Mouse (Mus musculus) CH12.LX (cell line): ENCODE results near the gene Serpinb6c. TPM values are rescaled to one million over a fixed set of nuclear protein-coding genes. Genes with fewer than 3 reads are reported as not detected.

Experiments used
- DNase-seq: peaks from one replicate; pipeline ENCODE4 v3.0.0-alpha.2; 2013; ENCODE audit errors: extremely low read depth
- H3K27ac ChIP-seq: 2 replicates; pipeline ENCODE4 v1.5.1; 2012; ENCODE audit warnings: low read depth, mild to moderate bottlenecking, control low read depth, moderate library complexity; ENCODE audit not compliant: insufficient read depth
- H3K27me3 ChIP-seq: replicated peaks from 2 replicates; pipeline ENCODE3; 2012; ENCODE audit warnings: inconsistent platforms
- H3K36me3 ChIP-seq, 2 experiments: replicated peaks in 1 of 2; 2 replicates each; pipeline versions ENCODE3 to v1.6.1; 2012; ENCODE audit warnings: inconsistent platforms in 1 of 2, low read length in 1 of 2, mild to moderate bottlenecking in 1 of 2, mixed read lengths in 1 of 2, moderate library complexity in 1 of 2; ENCODE audit not compliant: control insufficient read depth in 1 of 2, insufficient read depth in 1 of 2
- H3K4me1 ChIP-seq, 2 experiments: 2 replicates each; pipeline ENCODE4 v1.6.1; 2012; ENCODE audit warnings: inconsistent platforms in 1 of 2, moderate library complexity in 1 of 2; ENCODE audit not compliant: insufficient read depth in 2 of 2, control insufficient read depth in 1 of 2
- H3K4me2 ChIP-seq: 2 replicates; pipeline ENCODE4 v1.6.1; 2012; ENCODE audit warnings: low read depth, mild to moderate bottlenecking, control low read depth; ENCODE audit not compliant: poor library complexity, insufficient read depth, severe bottlenecking
- H3K4me3 ChIP-seq, 3 experiments: fragments of 150-350 bp in 1 of 3; sonication (generic) in 1 of 3; replicated peaks in 1 of 3; 2 replicates each; pipeline versions ENCODE3 to v1.5.1; 2011 to 2012; ENCODE audit warnings: low read depth in 2 of 3, low read length in 2 of 3, mild to moderate bottlenecking in 2 of 3, moderate library complexity in 2 of 3, control low read depth in 1 of 3, improper control_type of control experiment in 1 of 3, inconsistent platforms in 1 of 3, mixed read lengths in 1 of 3; ENCODE audit not compliant: poor library complexity in 1 of 3
- H3K79me2 ChIP-seq: replicated peaks from 2 replicates; pipeline ENCODE4 v1.6.1; 2012; ENCODE audit warnings: mild to moderate bottlenecking, moderate library complexity; ENCODE audit not compliant: control insufficient read depth, poor library complexity, insufficient read depth, severe bottlenecking; ENCODE audit errors: extremely low read depth
- H3K9ac ChIP-seq: 2 replicates; pipeline ENCODE4 v1.6.1; 2012; ENCODE audit warnings: low read depth, mild to moderate bottlenecking, control low read depth, moderate library complexity; ENCODE audit not compliant: insufficient read depth
- H3K9me3 ChIP-seq: replicated peaks from 2 replicates; pipeline ENCODE3; 2012; ENCODE audit warnings: low read length, inconsistent platforms, mixed read lengths
- BHLHE40 ChIP-seq: IDR thresholded peaks from 2 replicates; pipeline ENCODE4 v1.6.1; 2011; ENCODE audit warnings: mild to moderate bottlenecking, low read depth, low read length, improper control_type of control experiment
- CHD1 ChIP-seq: IDR thresholded peaks from 2 replicates; pipeline ENCODE4 v1.6.1; 2012; ENCODE audit warnings: low read depth, low read length, improper control_type of control experiment, inconsistent platforms
- CHD2 ChIP-seq: IDR thresholded peaks from 2 replicates; pipeline ENCODE4 v1.6.1; 2011; ENCODE audit warnings: low read length, improper control_type of control experiment
- CTCF ChIP-seq, 2 experiments: IDR thresholded peaks in 1 of 2; conservative IDR thresholded peaks in 1 of 2; 2 replicates each; pipeline ENCODE4 v1.5.1; 2011 to 2012; ENCODE audit warnings: low read depth in 2 of 2, low read length in 2 of 2, improper control_type of control experiment in 1 of 2, inconsistent platforms in 1 of 2, mild to moderate bottlenecking in 1 of 2, moderate library complexity in 1 of 2
- EP300 ChIP-seq: IDR thresholded peaks from 2 replicates; pipeline ENCODE4 v1.6.1; 2011; ENCODE audit warnings: low read length, improper control_type of control experiment
- ETS1 ChIP-seq: conservative IDR thresholded peaks from 2 replicates; pipeline ENCODE4 v1.6.1; 2012; ENCODE audit warnings: low read depth, mild to moderate bottlenecking, inconsistent platforms, low read length, improper control_type of control experiment, moderate library complexity
- HCFC1 ChIP-seq: IDR thresholded peaks from 2 replicates; pipeline ENCODE4 v1.6.1; 2012; ENCODE audit warnings: low read depth, mild to moderate bottlenecking, inconsistent platforms, low read length, improper control_type of control experiment
- IRF4 ChIP-seq: IDR thresholded peaks from 2 replicates; pipeline ENCODE4 v1.6.1; 2014; ENCODE audit warnings: low read depth, mild to moderate bottlenecking, inconsistent platforms, low read length, improper control_type of control experiment
- JUN ChIP-seq: IDR thresholded peaks from 2 replicates; pipeline ENCODE4 v1.6.1; 2011; ENCODE audit warnings: low read depth, mild to moderate bottlenecking, low read length, improper control_type of control experiment, moderate library complexity; ENCODE audit not compliant: insufficient read depth
- MAZ ChIP-seq: IDR thresholded peaks from 2 replicates; pipeline ENCODE4 v1.6.1; 2012; ENCODE audit warnings: low read depth, mild to moderate bottlenecking, inconsistent platforms, low read length, improper control_type of control experiment, moderate library complexity
- MYC ChIP-seq: IDR thresholded peaks from 2 replicates; pipeline ENCODE4 v1.6.1; 2011; ENCODE audit warnings: low read depth, mild to moderate bottlenecking, improper control_type of control experiment, low read length
- NELFE ChIP-seq: IDR thresholded peaks from 2 replicates; pipeline ENCODE4 v1.6.1; 2011; ENCODE audit warnings: low read depth, low read length, improper control_type of control experiment
- NRF1 ChIP-seq: IDR thresholded peaks from 2 replicates; pipeline ENCODE4 v1.6.1; 2014; ENCODE audit warnings: low read depth, mild to moderate bottlenecking, inconsistent platforms, low read length, improper control_type of control experiment, moderate library complexity
- POLR2A ChIP-seq: IDR thresholded peaks from 2 replicates; pipeline ENCODE4 v1.6.1; 2011; ENCODE audit warnings: low read depth, mild to moderate bottlenecking, improper control_type of control experiment, low read length
- POLR2AphosphoS2 ChIP-seq: IDR thresholded peaks from 2 replicates; pipeline ENCODE4 v1.6.1; 2011; ENCODE audit warnings: low read depth, low read length, improper control_type of control experiment
- RAD21 ChIP-seq: IDR thresholded peaks from 2 replicates; pipeline ENCODE4 v1.6.1; 2011; ENCODE audit warnings: low read depth, mild to moderate bottlenecking, low read length, improper control_type of control experiment, moderate library complexity
- RCOR1 ChIP-seq: conservative IDR thresholded peaks from 2 replicates; pipeline ENCODE4 v1.6.1; 2012; ENCODE audit warnings: low read depth, mild to moderate bottlenecking, inconsistent platforms, low read length, improper control_type of control experiment
- SIN3A ChIP-seq: IDR thresholded peaks from 2 replicates; pipeline ENCODE4 v1.6.1; 2012; ENCODE audit warnings: low read length, improper control_type of control experiment, inconsistent platforms
- SMC3 ChIP-seq: IDR thresholded peaks from 2 replicates; pipeline ENCODE4 v1.6.1; 2011; ENCODE audit warnings: low read depth, low read length, improper control_type of control experiment
- USF1 ChIP-seq: IDR thresholded peaks from 2 replicates; pipeline ENCODE4 v1.6.1; 2014; ENCODE audit warnings: low read depth, mild to moderate bottlenecking, inconsistent platforms, low read length, improper control_type of control experiment
- USF2 ChIP-seq: conservative IDR thresholded peaks from 2 replicates; pipeline ENCODE4 v1.6.1; 2011; ENCODE audit warnings: low read depth, low read length, improper control_type of control experiment
- ZKSCAN1 ChIP-seq: IDR thresholded peaks from 2 replicates; pipeline ENCODE4 v1.6.1; 2012; ENCODE audit warnings: low read depth, inconsistent platforms, low read length, improper control_type of control experiment, borderline replicate concordance
- dilution Hi-C: fragments of 300-500 bp; cut with MboI; formaldehyde crosslinking; loops from 2 replicates; pipeline ENCODE4 v1.14.3; 2020; ENCODE audit warnings: low sequenced_read_pairs; ENCODE audit not compliant: extremely low pct_unique_long_range_greater_than_20kb, extremely low pct_ligation_motif_present
- in situ Hi-C: fragments of 300-500 bp; cut with MboI; formaldehyde crosslinking; loops from 3 replicates; pipeline ENCODE4 v1.14.3; 2019; ENCODE audit warnings: low sequenced_read_pairs, low pct_ligation_motif_present, low pct_unique_long_range_greater_than_20kb, mixed read lengths
- polyA plus RNA-seq: library from polyadenylated mRNA; unstranded; fragments of >175 nt; gene quantifications from 2 replicates; pipeline ENCODE4 v1.2.1, GENCODE M21; 2012; ENCODE audit warnings: low read depth; ENCODE audit not compliant: insufficient read length
- total RNA-seq, 2 experiments: library from RNA; depleted of rRNA; stranded (reverse); fragments of 300-350 nt in 1 of 2; fragments of >200 nt in 1 of 2; gene quantifications; 2 replicates each; pipeline ENCODE4 v1.2.3; 2012 to 2014

Serpinb6c gene
- total and polyA plus RNA-seq, 3 experiments, result not detected

DNA sequence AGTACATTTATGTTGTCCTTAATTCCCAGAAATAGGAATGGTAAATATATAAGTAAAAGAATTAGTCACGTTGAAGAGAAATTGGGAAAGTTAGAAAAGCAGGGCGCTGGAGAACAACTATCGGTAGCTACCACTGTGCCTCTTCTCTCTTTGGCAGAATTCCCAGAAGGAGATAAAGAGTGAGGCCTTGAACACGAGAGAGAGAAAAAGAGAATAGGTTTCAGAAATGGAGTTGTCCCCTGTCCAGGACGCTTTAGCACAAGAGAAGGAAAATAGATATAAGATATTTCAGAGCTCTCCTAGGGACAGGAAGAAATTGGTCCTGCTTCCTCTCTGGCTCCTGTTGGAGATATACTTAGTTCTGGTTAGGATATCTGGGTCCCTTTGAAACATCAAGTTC is 31.6 kb upstream of the Serpinb6c start:
- Histone ChIP-seq H3K4me2 (no peak overlapping the region), H3K79me2 (no peaks in the 10 kb centered on the region), H3K27ac (no peak overlapping the region), H3K36me3 (no peaks in the 10 kb centered on the region), H3K9ac (no peak overlapping the region), H3K4me1 (no peaks in the 10 kb centered on the region), H3K27me3 (no peaks in the 10 kb centered on the region), H3K9me3 (no peaks in the 10 kb centered on the region), H3K4me3 (no peak overlapping the region)
- in situ Hi-C loops (no loop called here), dilution Hi-C loops (no loop called here)
- TF ChIP-seq RAD21 (no peak), USF2 (no peak), RCOR1 (no peak), POLR2A (no peak), MYC (no peak), EP300 (no peak), USF1 (no peak), NRF1 (no peak), ETS1 (no peak), POLR2AphosphoS2 (no peak), SMC3 (no peak), CTCF (conservative IDR thresholded peaks at IDR 0.05 in 1 of 2, IDR thresholded peaks at IDR 0.05 in 1 of 2; ENCODE audit: low read depth in 2 of 2, low read length in 2 of 2) (no peak), HCFC1 (no peak), MAZ (no peak), IRF4 (no peak), ZKSCAN1 (no peak), JUN (no peak), NELFE (no peak), SIN3A (no peak), CHD1 (no peak)
- no peak for DNase-seq

DNA sequence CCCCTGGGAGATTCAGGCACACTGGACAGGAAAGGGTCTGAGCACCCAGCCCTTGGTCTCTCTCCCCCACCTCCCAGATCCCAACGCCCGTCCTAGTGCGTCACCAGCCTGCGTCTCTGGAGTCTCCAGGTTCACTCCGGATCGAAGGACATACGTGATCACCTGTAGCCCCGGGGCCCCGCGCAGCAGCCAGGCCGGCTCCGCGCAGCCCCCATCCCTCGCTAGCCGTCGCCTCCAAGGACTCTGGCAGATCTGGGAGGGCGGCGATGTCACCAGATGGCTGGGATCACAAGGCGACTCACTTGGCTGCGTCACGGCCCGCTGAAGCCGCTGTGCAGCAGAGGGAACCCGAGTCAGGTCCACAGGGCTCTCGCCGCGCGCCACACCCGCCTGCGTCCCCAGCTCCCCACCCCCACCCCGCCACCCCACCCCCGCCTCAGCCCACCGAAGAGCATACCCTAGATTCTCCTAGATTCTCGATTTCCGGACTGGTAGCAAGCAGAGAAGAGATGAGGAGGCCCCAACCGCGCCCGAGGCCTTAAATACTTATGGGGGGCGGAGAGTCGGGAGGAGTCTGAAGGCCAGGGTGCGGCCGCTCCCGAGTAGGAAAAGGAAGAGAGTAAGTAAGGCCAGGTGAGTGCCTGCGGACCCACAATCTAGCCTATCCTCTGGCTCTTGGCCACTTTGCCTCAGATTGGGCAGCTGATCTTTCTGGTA is 30.1 kb upstream of the Serpinb6c start:
- Histone ChIP-seq H3K36me3 (peaks cover 0 to under 1% of the 10 kb centered on the region in 2 experiments), H3K9me3 (no peaks in the 10 kb centered on the region), H3K27ac (no peak overlapping the region), H3K4me1 (no peaks in the 10 kb centered on the region), H3K4me2 (peak overlapping the region; percentile 42; the same call in 1 of the 2 replicates), H3K79me2 (no peaks in the 10 kb centered on the region), H3K9ac (no peak overlapping the region; the same call in 1 of the 2 replicates), H3K4me3 (peak overlapping the region in 1 of 3 experiments; percentile 62), H3K27me3 (no peaks in the 10 kb centered on the region)
- DNase-seq, result no peak
- TF ChIP-seq BHLHE40 (no peak), CHD2 (no peak)
- dilution Hi-C loops, result no loop called here
- in situ Hi-C loops, result no loop called here
